Mouse (Mus musculus) erythroblast, embryonic 14.5 days (primary cell): Measurements from ENCODE around the gene Pirt. TPM values are rescaled to one million over a fixed set of nuclear protein-coding genes. Genes with fewer than 3 reads are reported as not detected.

Experiments used
- H3K27me3 ChIP-seq: 2 replicates; pipeline ENCODE4 v1.6.1; 2012; ENCODE audit warnings: inconsistent platforms; ENCODE audit not compliant: control insufficient read depth
- H3K36me3 ChIP-seq: 2 replicates; pipeline ENCODE4 v1.6.1; 2012; ENCODE audit warnings: mild to moderate bottlenecking, inconsistent platforms; ENCODE audit not compliant: control insufficient read depth
- H3K4me1 ChIP-seq: 2 replicates; pipeline ENCODE4 v1.6.1; 2012; ENCODE audit warnings: inconsistent platforms; ENCODE audit not compliant: control insufficient read depth
- H3K4me3 ChIP-seq: replicated peaks from 2 replicates; pipeline ENCODE3; 2012; ENCODE audit warnings: moderate library complexity, mild to moderate bottlenecking, inconsistent platforms
- H3K9me3 ChIP-seq: 2 replicates; pipeline ENCODE4 v1.6.1; 2012; ENCODE audit warnings: low read length, inconsistent platforms, mixed read lengths; ENCODE audit not compliant: control insufficient read depth
- GATA1 ChIP-seq: IDR thresholded peaks from 2 replicates; pipeline ENCODE4 v1.6.1; 2012; ENCODE audit warnings: low read length, inconsistent platforms, mixed read lengths
- TAL1 ChIP-seq: IDR thresholded peaks from 3 replicates; pipeline ENCODE4 v1.6.1; 2012; ENCODE audit warnings: low read length, inconsistent platforms, mixed read lengths
- polyA plus RNA-seq: library from polyadenylated mRNA; stranded (reverse); fragments of >175 nt; gene quantifications from 2 replicates; pipeline ENCODE4 v1.2.3, GENCODE M21; 2012

Pirt gene
- 0.01 TPM in 1 of 2 replicates, not detected in the other for polyA plus RNA-seq

DNA sequence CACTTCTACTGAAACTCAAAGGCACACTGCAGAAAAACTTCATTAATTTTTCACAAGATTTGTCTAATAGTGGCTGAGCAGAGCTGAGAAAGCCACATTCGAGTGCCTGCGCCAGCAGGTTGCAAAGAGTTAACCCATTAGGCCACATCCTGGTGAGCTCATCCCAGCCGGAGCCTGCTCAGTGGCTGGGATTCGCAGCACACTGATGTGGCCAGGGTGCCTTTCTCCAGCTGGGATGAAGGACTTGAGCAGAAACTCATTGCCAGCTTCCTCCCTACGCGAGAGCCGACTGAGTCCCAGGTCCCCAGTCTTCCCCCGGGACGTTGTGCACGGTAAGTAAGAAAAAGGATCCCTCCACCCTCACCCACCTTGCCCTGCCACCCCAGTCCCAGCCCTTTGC is at the start of gene Pirt:
TSS of gene Pirt (plus strand) at position 171 of the 400 bp plus-strand sequence.
- Histone ChIP-seq H3K4me3 (peak within 1 kb of the TSS; percentile 1), H3K4me1 (peaks cover 34% of the 10 kb centered on the region), H3K27me3 (peaks cover 8% of the 10 kb centered on the region), H3K9me3 (no peaks in the 10 kb centered on the region), H3K36me3 (no peaks in the 10 kb centered on the region)
- TF ChIP-seq GATA1: no peak
- no peak for TF ChIP-seq TAL1

GRCm38 (mm10) chr11:66871701-66872100 is 40.1 kb upstream of the Pirt start:
- H3K9me3 ChIP-seq: no peaks in the 10 kb centered on the region
- TF ChIP-seq GATA1 (no peak), TAL1 (no peak)
- no peaks in the 10 kb centered on the region for H3K27me3 ChIP-seq
- no peaks in the 10 kb centered on the region for H3K4me1 ChIP-seq
- H3K36me3 ChIP-seq: no peaks in the 10 kb centered on the region
- H3K4me3 ChIP-seq: no peak overlapping the region

GRCm38 (mm10) chr11:66872773-66873470 is 38.9 kb upstream of the Pirt start:
- Histone ChIP-seq H3K4me1 (no peaks in the 10 kb centered on the region), H3K4me3 (no peak overlapping the region), H3K27me3 (no peaks in the 10 kb centered on the region), H3K36me3 (no peaks in the 10 kb centered on the region), H3K9me3 (no peaks in the 10 kb centered on the region)
- TF ChIP-seq TAL1 (no peak), GATA1 (no peak)

- Histone ChIP-seq H3K4me3 (no peak overlapping the region), H3K27me3 (no peaks in the 10 kb centered on the region), H3K36me3 (no peaks in the 10 kb centered on the region), H3K4me1 (no peaks in the 10 kb centered on the region), H3K9me3 (no peaks in the 10 kb centered on the region)
- TF ChIP-seq GATA1 (no peak), TAL1 (no peak)
Observed at GRCm38 (mm10) chr11:66881291-66881690, 30.5 kb upstream of the Pirt start.

DNA sequence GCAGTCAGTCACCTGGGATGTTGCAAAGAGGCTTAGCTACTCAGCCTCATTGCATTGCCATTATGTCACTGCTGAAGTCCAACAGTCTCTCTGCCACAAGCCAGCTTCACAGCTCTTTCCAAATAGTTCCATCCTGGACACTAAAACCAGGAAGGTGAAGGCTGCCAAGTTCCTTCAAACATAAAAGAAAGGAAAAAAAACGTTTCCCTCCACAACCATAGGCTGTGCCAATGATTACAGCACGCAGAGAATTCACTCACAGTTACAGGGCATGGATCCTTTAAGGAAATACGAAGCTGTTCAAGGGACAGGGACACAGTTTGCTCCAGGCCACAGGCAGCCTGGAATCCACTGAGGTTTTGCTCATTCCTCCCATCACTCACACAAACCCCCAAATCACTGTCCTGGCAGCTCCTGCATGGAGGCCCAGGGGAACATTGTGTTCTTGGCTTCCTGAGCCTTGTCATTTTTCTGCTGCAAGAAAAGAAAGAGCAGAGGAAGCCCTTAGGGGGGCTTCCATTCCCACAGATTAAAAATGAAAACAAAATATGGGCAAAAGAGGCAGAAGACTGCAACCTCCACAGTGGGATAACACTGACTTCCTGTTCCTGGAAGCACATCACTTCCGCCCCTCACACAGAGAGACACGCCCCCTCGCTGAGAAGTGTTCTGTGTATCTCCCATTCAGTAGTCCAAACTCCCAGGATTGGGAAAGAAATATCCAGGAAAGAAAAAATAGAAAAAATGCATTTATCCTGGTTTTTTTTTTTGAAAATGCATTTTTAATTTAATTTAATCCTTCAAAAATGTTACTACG is 29.3 kb upstream of the Pirt start:
- Histone ChIP-seq H3K4me1 (no peaks in the 10 kb centered on the region), H3K9me3 (no peaks in the 10 kb centered on the region), H3K36me3 (no peaks in the 10 kb centered on the region), H3K27me3 (no peaks in the 10 kb centered on the region), H3K4me3 (no peak overlapping the region)
- TF ChIP-seq TAL1 (no peak), GATA1 (no peak)

GRCm38 (mm10) chr11:66892536-66892935 is 19.2 kb upstream of the Pirt start:
- no peaks in the 10 kb centered on the region for H3K4me1 ChIP-seq

GRCm38 (mm10) chr11:66898747-66899146 is 13.0 kb upstream of the Pirt start:
- Histone ChIP-seq H3K27me3 (no peaks in the 10 kb centered on the region), H3K9me3 (no peaks in the 10 kb centered on the region)

More at GRCm38 (mm10) chr11:66892536-66892935, 19.2 kb upstream of the Pirt start:
- Histone ChIP-seq H3K27me3 (no peaks in the 10 kb centered on the region), H3K4me3 (no peak overlapping the region), H3K36me3 (no peaks in the 10 kb centered on the region), H3K9me3 (no peaks in the 10 kb centered on the region)
- TF ChIP-seq GATA1 (no peak), TAL1 (no peak)

GRCm38 (mm10) chr11:66899426-66899825 is 12.4 kb upstream of the Pirt start:
- TF ChIP-seq GATA1: no peak
- TF ChIP-seq TAL1: no peak
- H3K27me3 ChIP-seq: no peaks in the 10 kb centered on the region
- no peaks in the 10 kb centered on the region for H3K36me3 ChIP-seq
- no peak overlapping the region for H3K4me3 ChIP-seq
- no peaks in the 10 kb centered on the region for H3K9me3 ChIP-seq
- H3K4me1 ChIP-seq: no peaks in the 10 kb centered on the region

More at GRCm38 (mm10) chr11:66898747-66899146, 13.0 kb upstream of the Pirt start:
- Histone ChIP-seq H3K4me3 (no peak overlapping the region), H3K4me1 (no peaks in the 10 kb centered on the region), H3K36me3 (no peaks in the 10 kb centered on the region)
- no peak for TF ChIP-seq TAL1
- TF ChIP-seq GATA1: no peak

DNA sequence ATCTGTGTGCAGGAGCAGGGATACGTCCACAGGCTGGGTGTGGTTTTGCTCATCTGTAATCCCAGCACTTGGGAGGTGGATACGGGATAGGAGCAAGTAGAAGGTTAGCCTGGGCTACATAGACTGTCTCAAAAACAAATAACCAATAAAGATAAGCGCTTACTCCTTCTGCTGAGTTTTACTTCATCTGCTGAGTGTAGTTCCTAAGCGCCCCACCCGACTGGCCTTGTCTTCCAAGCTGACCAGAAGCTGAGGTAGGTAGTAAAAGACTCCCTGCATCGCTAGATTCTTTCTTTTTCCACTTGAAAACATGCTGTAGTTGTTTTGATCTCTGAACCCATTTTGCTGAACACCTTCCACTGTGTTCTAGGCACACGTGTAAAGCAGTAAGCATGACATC is 9.0 kb upstream of the Pirt start:
- no peak for TF ChIP-seq GATA1
- H3K4me3 ChIP-seq: no peak overlapping the region
- H3K9me3 ChIP-seq: no peaks in the 10 kb centered on the region
- no peaks in the 10 kb centered on the region for H3K36me3 ChIP-seq
- H3K27me3 ChIP-seq: peaks cover 2% of the 10 kb centered on the region; the same call in 1 of the 2 replicates
- peaks cover 14% of the 10 kb centered on the region for H3K4me1 ChIP-seq
